In genomic region chr7:141206182-141206937, GRCm38 (mm10) we compare ENCODE assay signal across 30 mouse cellular contexts. TPM values are rescaled to one million over a fixed set of nuclear protein-coding genes. Genes with fewer than 3 reads are reported as not detected.
DNase-seq lines count a peak whose midpoint lies in the region; ATAC-seq and TF ChIP-seq lines count a peak whose summit lies in the region.
"Had no signal": no experiment of that assay in that cellular context is flagged by ENCODE, and none has a peak within 500 bp of the region (broad histone marks: within the 10 kb centered on the region; RNA-seq: fewer than 3 reads in every experiment).

No protein-coding gene starts in this region.

- H3K9me3 ChIP-seq in liver, postnatal 0 days (ENCODE audit: low read length), result no peaks in the 10 kb centered on the region
- no peaks in the 10 kb centered on the region for H3K9me3 ChIP-seq in liver, embryonic 13.5 days (replicated peaks)
- H3K9me3 ChIP-seq in midbrain, embryonic 11.5 days (ENCODE audit: control insufficient read depth, low read length), result no peaks in the 10 kb centered on the region
- H3K9me3 ChIP-seq: embryonic facial prominence, embryonic 15.5 days; forebrain, embryonic 12.5 days; heart, embryonic 13.5 days; kidney, embryonic 15.5 days; stomach, embryonic 15.5 days had no signal

- WGBS in liver, postnatal 0 days (ENCODE audit: insufficient replicate concordance), result 86% methylated on average over 18 of the region's 18 CpGs
- 75% methylated on average over 18 of the region's 18 CpGs for WGBS in liver, embryonic 13.5 days (ENCODE audit: insufficient replicate concordance)
- 89% methylated on average over 18 of the region's 18 CpGs for WGBS in midbrain, embryonic 11.5 days

- peak; percentile 13 for DNase-seq in gastrocnemius, adult 2 months
- no peak for DNase-seq in gastrocnemius, postnatal 36 days
- DNase-seq in liver, result peak; percentile 67
- DNase-seq in liver, postnatal 0 days, result no peak
- DNase-seq in liver, embryonic 13.5 days, result peak; percentile 54
- no peak for DNase-seq in kidney, adult 18-20 months
- no peak for DNase-seq in midbrain, embryonic 11.5 days (ENCODE audit: low spot score, missing footprints)
- DNase-seq: adrenal gland, adult 8-10 months; cerebellum, adult 2 months; cerebellum, postnatal 14 days; forebrain, postnatal 0 days; gastrocnemius, postnatal 14 days; heart, adult 18-20 months; heart, postnatal 10 days; kidney, adult 11 months; lung, embryonic 14.5 days; midbrain, embryonic 14.5 days; thymus, adult 18-20 months; thymus, postnatal 25 days had no signal

- no peaks in the 10 kb centered on the region for H3K36me3 ChIP-seq in liver, postnatal 0 days (replicated peaks; ENCODE audit: insufficient read depth, low read length)
- H3K36me3 ChIP-seq in liver, embryonic 13.5 days, result peaks cover 10% of the 10 kb centered on the region
- H3K36me3 ChIP-seq in midbrain, embryonic 11.5 days (ENCODE audit: control insufficient read depth, insufficient read depth, low read length), result no peaks in the 10 kb centered on the region
- H3K36me3 ChIP-seq: embryonic facial prominence, embryonic 15.5 days; forebrain, embryonic 12.5 days; heart, embryonic 13.5 days; kidney, embryonic 15.5 days; stomach, embryonic 15.5 days had no signal

- TF ChIP-seq EP300 in liver, postnatal 0 days (IDR thresholded peaks at IDR 0.05; ENCODE audit: low read depth), result no peak

- H3K9ac ChIP-seq in liver, postnatal 0 days (replicated peaks), result no peak overlapping the region; the same call in 1 of the 2 replicates
- H3K9ac ChIP-seq in liver, embryonic 13.5 days, result peak overlapping the region; percentile 64
- H3K9ac ChIP-seq in midbrain, embryonic 11.5 days (ENCODE audit: low read length), result no peak overlapping the region
- H3K9ac ChIP-seq: embryonic facial prominence, embryonic 15.5 days; forebrain, embryonic 12.5 days; forebrain, postnatal 0 days; heart, embryonic 13.5 days; kidney, embryonic 15.5 days; lung, embryonic 14.5 days; stomach, embryonic 15.5 days had no signal

- H3K4me1 ChIP-seq in liver, postnatal 0 days (ENCODE audit: insufficient read depth), result peaks cover 24% of the 10 kb centered on the region
- H3K4me1 ChIP-seq in liver, embryonic 13.5 days (replicated peaks), result peaks cover 88% of the 10 kb centered on the region
- H3K4me1 ChIP-seq in midbrain, embryonic 11.5 days (ENCODE audit: control insufficient read depth, insufficient read depth, low read length), result no peaks in the 10 kb centered on the region
- H3K4me1 ChIP-seq: embryonic facial prominence, embryonic 15.5 days; forebrain, embryonic 12.5 days; kidney, embryonic 15.5 days; stomach, embryonic 15.5 days had no signal

- no peak overlapping the region for H3K4me2 ChIP-seq in liver, postnatal 0 days (ENCODE audit: low read depth, low read length)
- H3K4me2 ChIP-seq in liver, embryonic 13.5 days, result peak overlapping the region; percentile 27
- no peak overlapping the region for H3K4me2 ChIP-seq in midbrain, embryonic 11.5 days
- H3K4me2 ChIP-seq: embryonic facial prominence, embryonic 15.5 days; forebrain, embryonic 12.5 days; heart, embryonic 13.5 days; kidney, embryonic 15.5 days; lung, embryonic 14.5 days; stomach, embryonic 15.5 days had no signal

- H3K27ac ChIP-seq in gastrocnemius, adult 2 months, result no peak overlapping the region
- no peak overlapping the region for H3K27ac ChIP-seq in liver, postnatal 0 days (ENCODE audit: low read depth)
- H3K27ac ChIP-seq in liver, embryonic 13.5 days, result peak overlapping the region; percentile 93
- no peak overlapping the region for H3K27ac ChIP-seq in midbrain, embryonic 11.5 days (ENCODE audit: low read depth, low read length)
- H3K27ac ChIP-seq: embryonic facial prominence, embryonic 15.5 days; forebrain, embryonic 12.5 days; heart, embryonic 13.5 days; kidney, embryonic 15.5 days; stomach, embryonic 15.5 days had no signal

- no peak for ATAC-seq in liver, postnatal 0 days
- ATAC-seq in liver, embryonic 13.5 days (ENCODE audit: low read depth), result peak; percentile 59
- 0 out of 2 replicates have a peak, but pooled peaks have one; percentile 19 for ATAC-seq in megakaryocyte-erythroid progenitor cell, adult 5-6 weeks (replicated peaks; ENCODE audit: low FRiP score, low TSS enrichment, poor library complexity, severe bottlenecking)
- ATAC-seq in midbrain, embryonic 11.5 days (ENCODE audit: low FRiP score), result no peak
- ATAC-seq: forebrain, postnatal 0 days had no signal

- H3K27me3 ChIP-seq in liver, postnatal 0 days (ENCODE audit: insufficient read depth, low read length), result no peaks in the 10 kb centered on the region
- no peaks in the 10 kb centered on the region for H3K27me3 ChIP-seq in liver, embryonic 13.5 days
- no peaks in the 10 kb centered on the region for H3K27me3 ChIP-seq in midbrain, embryonic 11.5 days (ENCODE audit: control insufficient read depth, insufficient read depth, low read length)
- H3K27me3 ChIP-seq: embryonic facial prominence, embryonic 15.5 days; forebrain, embryonic 12.5 days; kidney, embryonic 15.5 days; stomach, embryonic 15.5 days had no signal

- H3K4me3 ChIP-seq in gastrocnemius, adult 2 months, result no peak overlapping the region
- H3K4me3 ChIP-seq in liver, postnatal 0 days (ENCODE audit: low read depth, low read length), result no peak overlapping the region
- H3K4me3 ChIP-seq in liver, embryonic 13.5 days (replicated peaks), result no peak overlapping the region
- no peak overlapping the region for H3K4me3 ChIP-seq in midbrain, embryonic 11.5 days (ENCODE audit: low read depth, low read length)
- H3K4me3 ChIP-seq: embryonic facial prominence, embryonic 15.5 days; forebrain, embryonic 12.5 days; heart, embryonic 13.5 days; kidney, embryonic 15.5 days; stomach, embryonic 15.5 days had no signal

- intact Hi-C loops in gastrocnemius, adult 2 months (cut with DNase I), result no loop called here
- intact Hi-C loops in gastrocnemius, postnatal 36 days (cut with DNase I), result no loop called here

- no peak for TF ChIP-seq CTCF in gastrocnemius, adult 2 months (IDR thresholded peaks at IDR 0.05)
- no peak for TF ChIP-seq CTCF in liver, postnatal 0 days (IDR thresholded peaks at IDR 0.05; ENCODE audit: low read depth)

RNA-seq across cellular contexts. Expression of gene Lmntd2, which starts 7.5 kb away (rescaled TPM):
- total RNA-seq in gastrocnemius, adult 2 months (2021), result not detected
- not detected for total RNA-seq in gastrocnemius, postnatal 36 days (2021)
- polyA plus RNA-seq in liver, postnatal 0 days (2015; fragmentation: Nextera tagmentation; extraction: Ambion mirVana), result 0.49 TPM in 2 replicates
- 0.59 and 0.71 TPM in 2 replicates for polyA plus RNA-seq in liver, embryonic 13.5 days (2015; fragmentation: Nextera tagmentation; extraction: Ambion mirVana)
- total RNA-seq in megakaryocyte-erythroid progenitor cell, adult 5-6 weeks (2014; fragmentation: Nextera tagmentation), result not detected in 2 replicates
- total RNA-seq in megakaryocyte-erythroid progenitor cell, adult 5-6 weeks (2017), result not detected in 2 replicates
- polyA plus RNA-seq in midbrain, embryonic 11.5 days (2014; fragmentation: Nextera tagmentation; extraction: Ambion mirVana), result 2.1 and 2.5 TPM in 2 replicates
- total RNA-seq: gastrocnemius, postnatal 14 days; heart, adult 18-20 months; heart, postnatal 10 days; layer of hippocampus, adult 18-20 months; layer of hippocampus, postnatal 10 days; left cerebral cortex, adult 18-20 months; left cerebral cortex, postnatal 25 days; monocyte, adult 5-6 weeks had no signal

RNA-seq across cellular contexts. Expression of gene Rassf7, which starts 9.3 kb away (rescaled TPM):
- total RNA-seq in gastrocnemius, adult 2 months (2021), result under 1 TPM in 1 of 2 experiments, not detected in 1; 0.28 TPM
- total RNA-seq in gastrocnemius, postnatal 36 days (2021), result under 1 TPM in 1 of 2 experiments, not detected in 1; 0.59 TPM
- polyA plus RNA-seq in liver, postnatal 0 days (2015; fragmentation: Nextera tagmentation; extraction: Ambion mirVana), result 24.9 and 27.3 TPM in 2 replicates
- polyA plus RNA-seq in liver, embryonic 13.5 days (2015; fragmentation: Nextera tagmentation; extraction: Ambion mirVana), result 23.9 and 26.7 TPM in 2 replicates
- total RNA-seq in megakaryocyte-erythroid progenitor cell, adult 5-6 weeks (2014; fragmentation: Nextera tagmentation), result 3.1 and 6.4 TPM in 2 replicates
- 3.4 and 4.6 TPM in 2 replicates for total RNA-seq in megakaryocyte-erythroid progenitor cell, adult 5-6 weeks (2017)
- 33.5 and 38.3 TPM in 2 replicates for polyA plus RNA-seq in midbrain, embryonic 11.5 days (2014; fragmentation: Nextera tagmentation; extraction: Ambion mirVana)

RNA-seq across cellular contexts. Expression of gene Lrrc56, which starts 12.4 kb away (rescaled TPM):
- 1 to 10 TPM; 1.7 to 2.1 TPM for total RNA-seq in gastrocnemius, adult 2 months (2021)
- 1 to 10 TPM; 2.0 to 2.1 TPM for total RNA-seq in gastrocnemius, postnatal 36 days (2021)
- 2.0 and 2.2 TPM in 2 replicates for polyA plus RNA-seq in liver, postnatal 0 days (2015; fragmentation: Nextera tagmentation; extraction: Ambion mirVana)
- 12.2 and 15.5 TPM in 2 replicates for polyA plus RNA-seq in liver, embryonic 13.5 days (2015; fragmentation: Nextera tagmentation; extraction: Ambion mirVana)
- 4.3 and 6.1 TPM in 2 replicates for total RNA-seq in megakaryocyte-erythroid progenitor cell, adult 5-6 weeks (2014; fragmentation: Nextera tagmentation)
- 0.28 and 0.88 TPM in 2 replicates for total RNA-seq in megakaryocyte-erythroid progenitor cell, adult 5-6 weeks (2017)
- polyA plus RNA-seq in midbrain, embryonic 11.5 days (2014; fragmentation: Nextera tagmentation; extraction: Ambion mirVana), result 7.5 and 8.8 TPM in 2 replicates

RNA-seq across cellular contexts. Expression of gene Hras, which starts 12.6 kb away (rescaled TPM):
- 100 to 1,000 TPM; 117 to 119 TPM for total RNA-seq in gastrocnemius, adult 2 months (2021)
- total RNA-seq in gastrocnemius, postnatal 36 days (2021), result 100 to 1,000 TPM; 148 to 163 TPM
- 44.0 and 46.2 TPM in 2 replicates for polyA plus RNA-seq in liver, postnatal 0 days (2015; fragmentation: Nextera tagmentation; extraction: Ambion mirVana)
- 91.5 and 104 TPM in 2 replicates for polyA plus RNA-seq in liver, embryonic 13.5 days (2015; fragmentation: Nextera tagmentation; extraction: Ambion mirVana)
- total RNA-seq in megakaryocyte-erythroid progenitor cell, adult 5-6 weeks (2014; fragmentation: Nextera tagmentation), result 73.1 and 108 TPM in 2 replicates
- 30.1 and 48.6 TPM in 2 replicates for total RNA-seq in megakaryocyte-erythroid progenitor cell, adult 5-6 weeks (2017)
- 86.1 and 103 TPM in 2 replicates for polyA plus RNA-seq in midbrain, embryonic 11.5 days (2014; fragmentation: Nextera tagmentation; extraction: Ambion mirVana)

RNA-seq across cellular contexts. Expression of gene Phrf1, which starts 22.2 kb away (rescaled TPM):
- 10 to 100 TPM; 22.4 to 28.1 TPM for total RNA-seq in gastrocnemius, adult 2 months (2021)
- 10 to 100 TPM; 19.2 to 20.6 TPM for total RNA-seq in gastrocnemius, postnatal 36 days (2021)
- polyA plus RNA-seq in liver, postnatal 0 days (2015; fragmentation: Nextera tagmentation; extraction: Ambion mirVana), result 10.8 and 14.3 TPM in 2 replicates
- polyA plus RNA-seq in liver, embryonic 13.5 days (2015; fragmentation: Nextera tagmentation; extraction: Ambion mirVana), result 32.6 and 34.9 TPM in 2 replicates
- total RNA-seq in megakaryocyte-erythroid progenitor cell, adult 5-6 weeks (2014; fragmentation: Nextera tagmentation), result 114 and 119 TPM in 2 replicates
- 53.9 and 79.3 TPM in 2 replicates for total RNA-seq in megakaryocyte-erythroid progenitor cell, adult 5-6 weeks (2017)
- 59.6 and 78.3 TPM in 2 replicates for polyA plus RNA-seq in midbrain, embryonic 11.5 days (2014; fragmentation: Nextera tagmentation; extraction: Ambion mirVana)

Comparison
In these comparisons a context has a peak if more than half of its experiments do, and no peak if none do; other contexts are left out.
1. DNase-seq: peak in gastrocnemius, adult 2 months (single experiment), liver (single experiment) and liver, embryonic 13.5 days (single experiment); none in gastrocnemius, postnatal 36 days (0 of 2), liver, postnatal 0 days (single experiment), kidney, adult 18-20 months (single experiment) and midbrain, embryonic 11.5 days (single experiment).
2. ATAC-seq: peak in liver, embryonic 13.5 days (single experiment) and megakaryocyte-erythroid progenitor cell, adult 5-6 weeks (single experiment); none in liver, postnatal 0 days (single experiment) and midbrain, embryonic 11.5 days (single experiment).